Mouse (Mus musculus) adrenal gland, adult 10 weeks (tissue): Measurements from ENCODE around the gene Drap1. TPM values are rescaled to one million over a fixed set of nuclear protein-coding genes. Genes with fewer than 3 reads are reported as not detected.

Source experiments
- polyA plus RNA-seq: library from polyadenylated mRNA; stranded (reverse); fragments of 350-450 nt; fragmentation: Illumina TruSeq; extraction: RNeasy Lipid Tissue Mini Kit (QIAGEN cat#74804); gene quantifications from one replicate; pipeline ENCODE4 v1.2.3, GENCODE M21; 2014; ENCODE audit warnings: low read depth, low replicate concordance

Gene Drap1
- polyA plus RNA-seq, result 8.5 TPM

GRCm38 (mm10) chr19:5424782-5425741 lies at the start of gene Drap1, which contains the start of gene AI837181:
Drap1 (minus strand) TSS chr19:5424979.
AI837181 (plus strand) TSS chr19:5425144.

GRCm38 (mm10) chr19:5473720-5474119 lies 48.9 kb upstream of the Drap1 start, which contains the start of gene Efemp2:
Efemp2 (plus strand) TSS chr19:5473954.

GRCm38 (mm10) chr19:5468374-5468773 lies 43.6 kb upstream of the Drap1 start, which contains the start of gene Ctsw:
Ctsw (minus strand) TSS chr19:5468507.

GRCm38 (mm10) chr19:5460465-5460911 lies 35.7 kb upstream of the Drap1 start, which contains the start of gene Fibp:
Fibp (plus strand) TSS chr19:5460615.

GRCm38 (mm10) chr19:5457746-5458442 lies 33.1 kb upstream of the Drap1 start, which contains the start of gene Ccdc85b:
Ccdc85b (minus strand) TSS chr19:5457894.

GRCm38 (mm10) chr19:5447515-5448353 lies 23.0 kb upstream of the Drap1 start, which contains the start of gene Fosl1:
Fosl1 (plus strand) TSS chr19:5447547.

GRCm38 (mm10) chr19:5402293-5402692 lies 22.5 kb downstream of the Drap1 start, which contains the start of gene Tsga10ip:
Tsga10ip (minus strand) TSS chr19:5402526.

GRCm38 (mm10) chr19:5388588-5389242 lies 36.1 kb downstream of the Drap1 start, which contains the start of gene Sart1:
Sart1 (minus strand) TSS chr19:5388703.

Other genes with a start within 250 kb of the Drap1 start
- 5.5 TPM for gene Pacs1, start 151.9 kb downstream of the Drap1 start, polyA plus RNA-seq
- gene Sf3b2, start 129.5 kb downstream of the Drap1 start, polyA plus RNA-seq, result 42.7 TPM
- gene Gal3st3, start 126.6 kb downstream of the Drap1 start, polyA plus RNA-seq, result not detected
- gene Catsper1, start 89.2 kb downstream of the Drap1 start, polyA plus RNA-seq, result not detected
- not detected for gene Cst6, start 75.4 kb downstream of the Drap1 start, polyA plus RNA-seq
- 13.9 TPM for gene Eif1ad, start 58.2 kb downstream of the Drap1 start, polyA plus RNA-seq
- gene Banf1, start 57.8 kb downstream of the Drap1 start, polyA plus RNA-seq, result 11.3 TPM
- 1.6 TPM for gene Sart1, start 36.3 kb downstream of the Drap1 start, polyA plus RNA-seq
- not detected for gene Tsga10ip, start 22.5 kb downstream of the Drap1 start, polyA plus RNA-seq
- gene AI837181, start 165 bp upstream of the Drap1 start, polyA plus RNA-seq, result 0.76 TPM
- gene Fosl1, start 22.6 kb upstream of the Drap1 start, polyA plus RNA-seq, result not detected
- gene Ccdc85b, start 32.9 kb upstream of the Drap1 start, polyA plus RNA-seq, result 1.0 TPM
- 6.2 TPM for gene Fibp, start 35.6 kb upstream of the Drap1 start, polyA plus RNA-seq
- not detected for gene Ctsw, start 43.5 kb upstream of the Drap1 start, polyA plus RNA-seq
- gene Efemp2, start 49.0 kb upstream of the Drap1 start, polyA plus RNA-seq, result 1.3 TPM
- 2.1 TPM for gene Mus81, start 63.4 kb upstream of the Drap1 start, polyA plus RNA-seq
- gene Cfl1, start 65.5 kb upstream of the Drap1 start, polyA plus RNA-seq, result 227 TPM
- not detected for gene 1700020D05Rik, start 78.8 kb upstream of the Drap1 start, polyA plus RNA-seq
- gene Snx32, start 85.6 kb upstream of the Drap1 start, polyA plus RNA-seq, result 0.58 TPM
- gene Ovol1, start 135.7 kb upstream of the Drap1 start, polyA plus RNA-seq, result not detected
- not detected for gene Ap5b1, start 143.0 kb upstream of the Drap1 start, polyA plus RNA-seq
- 1.9 TPM for gene Rnaseh2c, start 176.9 kb upstream of the Drap1 start, polyA plus RNA-seq
- 29.7 TPM for gene Kat5, start 185.3 kb upstream of the Drap1 start, polyA plus RNA-seq
- gene Rela, start 212.5 kb upstream of the Drap1 start, polyA plus RNA-seq, result 2.9 TPM
- 1.3 TPM for gene Sipa1, start 238.7 kb upstream of the Drap1 start, polyA plus RNA-seq